Mouse (Mus musculus): Measurements from ENCODE around the gene Tecpr2.

DNA sequence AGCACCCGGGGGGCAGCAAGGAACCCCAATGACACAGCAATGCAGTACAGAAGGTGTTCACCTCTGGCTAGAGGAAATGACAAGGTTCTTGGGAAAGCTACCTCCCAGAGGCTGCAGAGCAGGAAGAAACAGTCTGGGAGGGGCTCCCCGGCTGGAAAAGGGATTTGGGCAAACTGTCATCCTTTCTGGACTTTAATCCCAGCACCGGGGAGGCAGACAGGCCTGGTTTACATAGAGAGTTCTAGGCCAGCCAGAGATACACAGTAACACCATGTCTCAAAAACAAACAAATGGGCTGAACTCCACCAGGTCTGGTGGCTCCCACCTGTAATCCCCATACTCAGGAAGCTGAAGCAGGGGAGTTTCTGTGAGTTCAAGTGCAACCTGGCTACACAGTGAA, 104.2 kb downstream of the Tecpr2 start:
- no peak for TF ChIP-seq CTCF (IDR thresholded peaks at IDR 0.05; ENCODE audit: borderline replicate concordance, insufficient read depth, low read depth, low read length)
- no peak for TF ChIP-seq POLR2A (IDR thresholded peaks at IDR 0.05; ENCODE audit: borderline replicate concordance, insufficient read depth, low read length)
